Mouse (Mus musculus) layer of hippocampus, adult 2 months (tissue): ENCODE measurements around the gene Galnt2. TPM values are rescaled to one million over a fixed set of nuclear protein-coding genes. Genes with fewer than 3 reads are reported as not detected.

Experiments used
- DNase-seq, 2 experiments: peaks; one replicate each; pipeline ENCODE4 v3.0.0; 2022; ENCODE audit warnings: low spot score in 2 of 2
- H3K27ac ChIP-seq: fragments of 200-600 bp; 2 replicates; pipeline ENCODE4 v1.8.1; 2022
- H3K4me3 ChIP-seq: fragments of 200-600 bp; 2 replicates; pipeline ENCODE4 v1.8.1; 2022; ENCODE audit warnings: mild to moderate bottlenecking
- CTCF ChIP-seq: fragments of 200-600 bp; conservative IDR thresholded peaks from 2 replicates; pipeline ENCODE4 v1.8.1; 2022; ENCODE audit warnings: antibody characterized with exemption, mild to moderate bottlenecking, moderate library complexity
- total RNA-seq, 2 experiments: library from RNA; stranded (reverse); gene quantifications; 2 replicates each; pipeline ENCODE4 v1.2.3; 2021

Gene Galnt2
- total RNA-seq, 2 experiments from 2014 or later = 34.5 to 44.5 TPM

DNA sequence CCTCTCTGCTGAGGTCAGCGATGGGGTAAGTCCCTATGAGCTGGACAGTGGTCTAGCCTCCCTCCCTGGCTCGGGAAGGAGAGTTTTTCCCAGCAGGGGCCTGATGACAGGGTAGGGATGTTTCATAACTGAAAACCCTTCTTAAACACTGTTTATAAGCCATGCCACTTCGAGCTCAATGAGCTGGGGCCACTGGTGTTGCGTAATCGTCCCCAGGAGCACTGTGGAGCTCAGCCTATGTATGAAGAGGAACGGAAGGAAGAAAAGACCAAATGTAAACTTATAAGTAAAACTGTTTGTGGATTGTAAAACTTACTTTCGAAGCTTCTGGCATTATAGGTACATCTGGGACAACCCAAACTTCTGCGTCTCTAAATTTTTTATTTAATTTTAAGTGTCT lies 29.5 kb upstream of the Galnt2 start:
- no peak overlapping the region for H3K27ac ChIP-seq
- no peak for TF ChIP-seq CTCF
- DNase-seq = no peak
- no peak overlapping the region for H3K4me3 ChIP-seq

DNA sequence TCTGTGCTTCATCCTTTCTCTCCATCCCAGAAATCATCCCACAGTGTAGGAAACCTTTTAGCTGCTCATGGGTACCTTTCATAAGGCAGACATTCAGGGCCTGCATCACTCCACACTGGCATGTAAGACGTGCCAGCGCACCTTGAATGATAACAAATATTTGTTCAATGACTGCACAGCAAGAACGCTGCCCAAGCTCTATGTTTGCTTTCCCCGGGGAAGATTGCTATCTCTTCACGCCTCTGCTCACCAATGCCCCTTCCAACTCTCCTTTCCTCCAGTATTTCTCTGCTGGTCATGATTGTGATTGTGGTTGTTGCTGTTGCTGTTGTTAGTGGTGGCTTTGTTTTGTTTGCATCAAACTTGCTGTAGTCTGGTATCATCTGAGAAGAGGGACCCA lies 28.3 kb upstream of the Galnt2 start:
- no peak for TF ChIP-seq CTCF
- DNase-seq = no peak

DNA sequence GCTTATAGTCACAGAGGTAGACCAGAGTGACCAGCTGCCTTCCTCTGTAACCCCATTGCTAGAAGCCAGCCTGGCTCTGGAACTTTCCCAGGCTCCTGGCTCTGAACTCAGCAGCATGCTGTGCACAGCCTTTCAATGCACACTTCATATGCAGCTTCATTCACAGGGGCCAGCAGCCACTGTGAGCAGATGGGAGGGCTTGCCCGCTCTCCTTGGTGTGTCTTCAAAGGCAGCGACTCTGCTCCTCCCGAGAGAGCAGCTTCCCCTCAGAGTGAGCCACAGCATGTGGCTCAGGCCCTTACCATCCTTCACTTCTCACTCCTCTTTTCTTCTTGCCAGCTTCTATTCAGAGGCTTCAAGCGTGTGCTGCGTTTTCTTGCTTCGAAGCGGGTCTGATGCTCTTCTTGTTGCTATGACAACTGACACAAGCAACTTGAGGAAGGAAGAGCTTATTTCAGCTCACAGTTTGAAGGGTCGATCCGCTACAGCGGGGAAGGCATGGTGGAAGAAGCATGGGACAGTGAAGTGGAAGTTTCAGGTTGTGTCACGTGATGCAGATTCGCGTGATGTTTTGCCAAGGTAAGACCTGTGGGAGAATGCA lies 27.1 kb upstream of the Galnt2 start:
- H3K27ac ChIP-seq = peak overlapping the region; percentile 15; the same call in 1 of the 2 replicates
- H3K4me3 ChIP-seq = no peak overlapping the region
- TF ChIP-seq CTCF = no peak
- DNase-seq = no peak

More for the DNA sequence above, 28.3 kb upstream of the Galnt2 start:
- Histone ChIP-seq H3K27ac (0 out of 2 replicates have a peak overlapping the region, but pooled peaks have one; percentile 8), H3K4me3 (no peak overlapping the region)

DNA sequence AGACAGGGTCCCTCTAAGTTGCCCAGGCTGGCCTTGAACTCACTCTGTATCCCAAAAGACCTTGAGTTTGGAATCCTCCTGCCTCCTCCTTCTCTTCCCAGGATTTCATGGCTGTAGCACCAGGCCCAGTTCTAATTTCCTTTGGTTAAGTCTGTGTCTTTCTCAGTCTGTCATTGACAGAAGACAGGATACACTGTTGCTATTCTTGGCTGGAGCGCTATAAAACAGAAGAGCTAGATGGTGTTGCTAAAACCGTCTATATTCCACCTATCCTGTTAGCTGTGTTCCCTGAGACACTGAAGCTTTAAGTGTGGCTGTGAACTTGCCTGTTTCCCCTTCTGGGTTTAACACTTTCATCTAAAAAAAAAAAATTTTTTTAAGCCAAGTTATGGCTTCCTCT lies 19.0 kb upstream of the Galnt2 start:
- no peak for DNase-seq
- H3K4me3 ChIP-seq = no peak overlapping the region
- no peak for TF ChIP-seq CTCF
- no peak overlapping the region for H3K27ac ChIP-seq

DNA sequence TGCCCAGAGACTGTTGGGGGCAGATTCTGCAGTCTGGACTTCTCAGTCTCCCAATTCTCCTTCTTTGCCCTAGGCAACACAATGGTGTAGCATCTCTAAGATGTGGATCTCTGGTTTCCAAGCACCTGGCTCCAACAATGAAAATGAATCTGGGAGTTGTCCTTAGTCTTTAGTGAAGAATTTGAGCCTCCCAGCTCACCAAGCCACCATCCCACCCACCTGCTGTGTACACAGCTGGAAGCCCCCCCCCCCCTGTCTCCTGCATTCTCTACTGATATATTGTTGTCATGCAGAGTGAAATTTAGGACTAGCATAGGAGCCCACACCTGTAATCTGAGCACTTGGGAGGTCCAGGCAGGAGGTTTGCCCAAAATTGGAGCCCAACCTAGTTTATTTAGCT lies 14.2 kb upstream of the Galnt2 start:
- no peak overlapping the region for H3K27ac ChIP-seq
- no peak overlapping the region for H3K4me3 ChIP-seq
- no peak for DNase-seq
- no peak for TF ChIP-seq CTCF

DNA sequence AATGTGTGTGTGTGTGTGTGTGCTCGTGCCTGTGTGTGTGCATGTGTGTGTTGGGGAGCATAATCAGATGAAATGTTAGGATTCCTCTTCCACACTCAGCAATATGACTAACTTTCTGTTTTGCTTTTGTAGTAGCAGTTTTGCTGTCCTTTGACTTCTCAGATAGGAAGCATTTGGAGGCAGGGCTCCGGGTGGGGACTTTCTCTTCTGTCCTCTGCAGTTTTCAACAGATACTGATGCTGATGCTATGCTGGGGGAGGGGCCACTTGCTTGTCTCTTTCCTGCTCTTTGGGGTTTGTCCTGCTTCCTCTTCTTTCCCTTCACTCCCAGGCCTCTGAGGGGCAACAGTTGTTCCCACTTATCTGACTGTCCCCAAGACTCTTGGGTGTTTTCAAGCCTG lies 1.3 kb upstream of the Galnt2 start:
- Histone ChIP-seq H3K4me3 (no peak overlapping the region), H3K27ac (no peak overlapping the region)
- TF ChIP-seq CTCF = no peak
- DNase-seq = no peak

DNA sequence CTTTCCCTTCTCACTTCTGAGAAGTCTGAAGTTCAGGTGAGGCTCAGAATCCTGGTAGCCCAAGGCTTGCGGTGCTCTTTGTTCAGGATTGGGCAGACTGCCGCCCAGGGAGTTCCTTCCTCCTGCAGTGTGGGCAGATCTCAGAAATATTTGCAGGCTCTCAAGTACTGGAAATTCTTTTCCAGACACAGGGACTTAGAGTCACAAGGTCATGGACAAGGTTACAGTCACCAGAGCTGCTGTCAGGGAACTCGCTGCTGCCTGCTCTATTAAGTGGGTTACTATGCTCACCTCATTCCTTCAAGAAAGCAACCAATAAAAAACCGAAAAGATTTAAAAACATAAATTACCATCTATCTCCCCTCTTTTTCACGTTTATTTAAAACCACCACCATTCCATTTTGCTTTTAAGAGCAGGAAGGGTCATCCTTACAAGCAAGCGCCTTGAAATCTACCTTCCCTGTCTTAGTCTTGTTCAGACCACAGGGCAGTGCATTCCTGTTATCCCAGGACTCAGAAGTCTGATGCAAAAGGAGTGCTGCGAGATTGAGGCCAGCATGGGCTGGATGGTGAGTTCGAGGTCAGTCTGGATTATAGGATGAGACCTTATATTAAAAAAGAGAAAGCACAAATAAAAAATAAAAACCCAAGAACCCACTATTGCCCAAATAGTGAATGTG lies 555 bp upstream of the Galnt2 start:
- DNase-seq = no peak
- peak overlapping the region; percentile 86 for H3K27ac ChIP-seq
- H3K4me3 ChIP-seq = peak overlapping the region; percentile 57

DNA sequence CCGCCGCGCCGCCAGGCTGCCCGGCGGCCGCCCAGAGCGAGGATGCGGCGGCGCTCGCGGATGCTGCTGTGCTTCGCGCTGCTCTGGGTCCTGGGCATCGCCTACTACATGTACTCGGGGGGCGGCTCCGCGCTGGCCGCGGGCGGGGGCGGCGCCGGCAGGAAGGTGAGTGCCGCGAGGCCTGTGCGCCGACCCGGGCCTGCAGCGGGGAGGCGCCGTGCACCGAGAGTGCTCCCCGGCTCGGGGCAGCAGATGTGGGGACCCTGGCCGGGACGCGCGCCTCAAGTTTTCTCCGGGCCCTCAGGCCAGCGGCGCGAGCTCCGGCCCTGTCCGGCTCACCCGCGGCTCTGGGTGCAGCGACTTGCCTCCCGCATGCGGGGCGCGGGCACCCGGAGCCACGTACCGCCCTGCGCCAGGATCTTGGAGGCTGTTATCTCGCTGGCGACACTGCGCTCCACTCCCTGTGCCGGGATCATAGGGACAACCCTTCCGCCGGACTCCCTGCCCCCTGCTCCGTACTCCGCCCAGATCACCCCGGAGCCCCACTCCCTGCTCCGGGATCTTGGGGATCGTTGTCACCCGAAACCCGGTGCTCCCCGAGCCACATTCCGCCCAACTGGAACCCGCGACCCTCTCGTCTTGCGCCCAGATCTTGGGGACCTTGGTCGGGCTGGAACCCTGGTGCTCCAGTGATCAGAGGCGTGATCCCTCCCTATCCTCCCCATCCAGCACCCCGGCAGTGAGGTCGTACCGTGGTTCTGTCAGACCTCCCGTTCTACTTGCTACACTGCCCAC lies 491 bp downstream of the Galnt2 start:
- DNase-seq = peak in 1 of 2 experiments; percentile 13
- TF ChIP-seq CTCF = peak; percentile 29; the same call in 1 of the 2 replicates
- Histone ChIP-seq H3K27ac (peak overlapping the region; percentile 87), H3K4me3 (peak overlapping the region; percentile 87)

More for the DNA sequence above, 555 bp upstream of the Galnt2 start:
- TF ChIP-seq CTCF = 0 out of 2 replicates have a peak, but pooled peaks have one; percentile 9

DNA sequence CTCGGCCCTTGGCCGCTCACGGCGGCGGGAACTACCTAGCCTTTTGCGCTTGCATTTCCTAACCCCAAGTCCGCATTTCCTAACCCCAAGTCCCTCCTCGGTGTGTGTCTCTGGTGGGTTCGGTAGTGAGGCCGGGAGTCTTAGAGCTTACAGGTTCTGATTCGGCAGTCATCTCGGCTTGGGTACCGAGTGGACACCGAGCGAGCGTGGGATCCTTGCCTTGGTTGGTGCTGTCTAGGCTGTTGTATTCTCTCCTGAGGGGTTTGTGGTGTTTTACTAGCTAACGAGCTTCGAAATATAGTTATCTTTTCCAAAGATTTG lies 1.0 kb downstream of the Galnt2 start:
- TF ChIP-seq CTCF = no peak
- DNase-seq = no peak
- Histone ChIP-seq H3K27ac (peak overlapping the region; percentile 87), H3K4me3 (peak overlapping the region; percentile 87)

DNA sequence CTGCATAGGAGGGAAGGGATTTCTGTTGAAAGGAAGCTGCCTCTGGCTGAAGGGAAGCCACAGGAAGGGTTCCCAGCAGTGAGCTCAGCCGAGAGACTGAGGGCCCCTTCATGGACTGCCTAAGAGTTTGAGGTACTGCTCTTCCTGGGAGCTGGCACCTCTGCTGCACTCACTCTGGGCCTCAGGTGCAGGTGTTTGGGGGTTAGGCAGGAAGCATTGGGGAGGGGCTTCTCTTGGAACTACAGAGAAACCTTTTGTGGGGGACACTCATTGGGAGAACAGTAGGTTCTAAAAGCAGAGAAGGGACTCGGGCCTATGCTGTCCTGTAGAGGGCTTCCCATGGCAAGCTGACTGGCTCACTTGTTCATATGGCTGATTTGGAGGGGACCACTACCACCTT lies 3.3 kb downstream of the Galnt2 start:
- no peak overlapping the region for H3K4me3 ChIP-seq
- H3K27ac ChIP-seq = no peak overlapping the region; the same call in 1 of the 2 replicates
- DNase-seq = no peak
- TF ChIP-seq CTCF = no peak

DNA sequence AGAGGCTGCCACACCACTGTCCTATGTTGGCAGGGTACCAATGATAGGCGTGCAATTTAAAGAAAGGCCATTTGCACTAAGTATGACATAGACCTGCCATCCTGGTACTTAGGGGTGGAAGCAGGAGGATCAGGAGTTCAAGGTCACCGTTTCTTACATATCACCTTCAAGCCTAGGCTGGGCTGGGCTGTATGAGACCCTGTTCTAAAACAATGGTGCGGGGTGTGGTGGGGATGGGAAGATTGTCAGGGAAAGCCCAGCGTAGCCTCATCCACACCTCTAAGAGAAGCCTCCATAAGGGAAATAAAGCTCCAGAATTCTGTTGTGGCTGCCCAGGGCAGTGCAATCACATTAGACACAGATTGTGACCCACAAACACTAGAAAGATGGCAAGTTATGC lies 4.3 kb downstream of the Galnt2 start:
- Histone ChIP-seq H3K4me3 (no peak overlapping the region), H3K27ac (no peak overlapping the region)
- no peak for TF ChIP-seq CTCF
- no peak for DNase-seq

DNA sequence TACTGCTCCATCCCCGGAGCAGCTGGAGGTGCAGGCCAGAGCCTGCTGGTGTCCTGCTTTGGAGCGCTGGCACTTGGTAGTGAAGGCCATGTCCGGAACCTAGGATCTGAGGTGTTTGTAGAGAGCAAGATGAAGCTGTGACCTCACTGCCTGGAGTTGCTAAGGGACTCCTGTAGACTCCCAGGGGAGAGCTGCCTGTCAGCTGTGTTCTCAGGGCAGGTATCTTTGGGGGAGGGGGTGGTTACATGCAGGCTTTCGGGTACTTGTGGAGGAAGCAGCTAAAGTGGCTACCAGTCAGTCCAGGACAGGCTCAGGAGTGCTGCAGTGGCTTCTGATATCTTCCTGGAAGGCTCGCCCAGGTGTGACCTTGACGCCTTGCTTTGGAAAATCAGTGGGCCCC lies 8.2 kb downstream of the Galnt2 start:
- no peak for TF ChIP-seq CTCF
- H3K4me3 ChIP-seq = no peak overlapping the region
- no peak overlapping the region for H3K27ac ChIP-seq
- DNase-seq = no peak

DNA sequence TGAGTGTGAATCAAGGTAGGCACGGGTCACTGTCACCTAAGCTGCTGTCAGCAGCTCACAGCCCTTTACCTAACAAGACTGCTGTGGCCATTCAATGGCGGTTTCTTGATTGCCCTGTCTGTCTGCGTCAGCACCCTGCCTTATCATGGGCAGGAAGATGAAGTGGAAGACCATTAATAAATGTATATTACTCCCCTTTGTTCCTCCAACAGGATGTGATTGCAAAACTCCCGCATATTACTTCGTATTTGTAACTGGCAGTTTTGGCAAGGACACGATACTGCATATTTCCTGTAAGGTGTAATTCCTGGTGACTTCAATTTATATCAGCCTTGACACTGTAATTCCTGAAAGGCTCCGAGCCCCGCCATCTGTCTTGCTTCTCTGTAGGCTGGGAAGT lies 9.7 kb downstream of the Galnt2 start:
- no peak for DNase-seq
- no peak overlapping the region for H3K4me3 ChIP-seq
- no peak overlapping the region for H3K27ac ChIP-seq
- TF ChIP-seq CTCF = no peak
